Mouse (Mus musculus) neural tube, embryonic 13.5 days (tissue): Measurements from ENCODE around the gene Gm6592. TPM values are rescaled to one million over a fixed set of nuclear protein-coding genes. Genes with fewer than 3 reads are reported as not detected.
"Not testable (repeated sequence)": the region's sequence is repeated elsewhere in the genome, so short reads cannot be mapped to it uniquely, and the experiment has no call there.

Experiments used
- ATAC-seq: fragments of 200-750 bp; cut with Nextera tagmentation; 2 replicates; pipeline ENCODE4 v1.8.0; 2017; ENCODE audit warnings: low read depth, mild to moderate bottlenecking, moderate TSS enrichment, moderate library complexity
- H3K27ac ChIP-seq: fragments of 300-500 bp; sonication (generic); replicated peaks from 2 replicates; pipeline ENCODE4 v1.5.1; 2015; ENCODE audit warnings: moderate library complexity, mild to moderate bottlenecking, inconsistent platforms
- H3K27me3 ChIP-seq: fragments of 300-500 bp; sonication (generic); 2 replicates; pipeline ENCODE4 v1.6.1; 2015; ENCODE audit warnings: mild to moderate bottlenecking, inconsistent platforms
- H3K36me3 ChIP-seq: fragments of 300-500 bp; sonication (generic); 2 replicates; pipeline ENCODE4 v1.6.1; 2015; ENCODE audit warnings: mild to moderate bottlenecking, inconsistent platforms
- H3K4me1 ChIP-seq: fragments of 300-500 bp; sonication (generic); replicated peaks from 2 replicates; pipeline ENCODE4 v1.6.1; 2015; ENCODE audit warnings: inconsistent platforms
- H3K4me2 ChIP-seq: fragments of 300-500 bp; sonication (generic); 2 replicates; pipeline ENCODE4 v1.6.1; 2015; ENCODE audit warnings: inconsistent platforms, mild to moderate bottlenecking, moderate library complexity
- H3K4me3 ChIP-seq: fragments of 300-500 bp; sonication (generic); 2 replicates; pipeline ENCODE4 v1.5.1; 2015; ENCODE audit warnings: mild to moderate bottlenecking, inconsistent platforms
- H3K9ac ChIP-seq: fragments of 300-500 bp; sonication (generic); 2 replicates; pipeline ENCODE4 v1.6.1; 2015; ENCODE audit warnings: moderate library complexity, mild to moderate bottlenecking, inconsistent platforms
- H3K9me3 ChIP-seq: fragments of 300-500 bp; sonication (generic); 2 replicates; pipeline ENCODE4 v1.6.1; 2016; ENCODE audit warnings: inconsistent platforms
- WGBS: fragments of 180-500 bp; shearing (Covaris S2); methylation state at CpG from one replicate; pipeline ENCODE4 v1.1.7; 2015; 5-methylcytosine and 5-hydroxymethylcytosine counted together
- polyA plus RNA-seq: library from polyadenylated mRNA; unstranded; fragments of >200 nt; fragmentation: Nextera tagmentation; extraction: Ambion mirVana; gene quantifications from 2 replicates; pipeline ENCODE4 v1.2.1, GENCODE M21; 2015

The Gm6592 gene
- not detected in 2 replicates for polyA plus RNA-seq

DNA sequence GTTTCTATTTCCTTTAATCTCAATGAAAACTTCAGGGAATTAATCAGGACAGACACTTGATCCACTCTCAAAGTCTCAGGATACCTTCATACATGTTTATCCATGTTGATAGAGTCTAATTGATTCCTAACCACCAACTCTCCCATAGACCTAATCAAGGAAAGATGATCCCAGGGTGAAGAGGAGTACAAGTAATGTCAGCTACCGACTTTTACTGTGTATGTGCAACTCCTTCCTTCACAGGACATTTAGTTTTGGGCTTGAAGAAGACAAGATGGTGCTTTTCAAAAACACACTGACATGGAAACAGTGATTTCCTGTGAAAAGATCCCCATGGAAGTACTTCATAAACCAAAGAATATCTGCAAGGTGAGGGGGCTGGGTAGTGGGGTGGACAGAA, at the start of gene Gm6592:
Gene Gm6592, plus strand, starts transcription at position 301 of the 400 bp plus-strand sequence.
- Histone ChIP-seq H3K4me1 (no peaks in the 10 kb centered on the region), H3K27me3 (no peaks in the 10 kb centered on the region), H3K36me3 (no peaks in the 10 kb centered on the region), H3K4me2 (no peak within 1 kb of the TSS), H3K4me3 (no peak within 1 kb of the TSS), H3K9ac (no peak within 1 kb of the TSS), H3K27ac (no peak within 1 kb of the TSS), H3K9me3 (no peaks in the 10 kb centered on the region)
- no peak for ATAC-seq
- 78% methylated on average over 1 of the region's 1 CpGs for WGBS

DNA sequence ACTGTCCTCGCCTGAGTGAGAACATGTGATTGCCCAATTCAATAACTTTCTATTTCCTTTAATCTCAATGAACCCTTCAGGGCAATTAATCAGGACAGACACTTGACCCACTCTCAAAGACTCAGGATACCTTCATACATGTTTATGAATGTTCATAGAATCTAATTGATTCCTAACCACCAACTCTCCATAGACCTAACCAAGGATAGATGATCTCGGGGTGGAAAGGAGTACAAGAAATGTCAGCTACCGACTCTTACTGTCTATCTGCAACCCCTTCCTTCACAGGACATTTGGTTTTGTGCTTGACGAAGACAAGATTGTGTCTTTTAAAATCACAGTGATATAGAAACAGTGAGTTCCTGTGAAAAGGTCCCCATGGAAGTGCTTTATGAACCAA, 40.4 kb upstream of the Gm6592 start, which contains the start of gene Ssxb5:
Gene Ssxb5, plus strand, starts transcription at position 301 of the 400 bp plus-strand sequence.
- H3K9me3 ChIP-seq, H3K36me3 ChIP-seq, H3K4me1 ChIP-seq, H3K27ac ChIP-seq, H3K4me3 ChIP-seq, H3K27me3 ChIP-seq, ATAC-seq, H3K9ac ChIP-seq, H3K4me2 ChIP-seq: not testable (repeated sequence)
- WGBS, result 77% methylated on average over 4 of the region's 4 CpGs

DNA sequence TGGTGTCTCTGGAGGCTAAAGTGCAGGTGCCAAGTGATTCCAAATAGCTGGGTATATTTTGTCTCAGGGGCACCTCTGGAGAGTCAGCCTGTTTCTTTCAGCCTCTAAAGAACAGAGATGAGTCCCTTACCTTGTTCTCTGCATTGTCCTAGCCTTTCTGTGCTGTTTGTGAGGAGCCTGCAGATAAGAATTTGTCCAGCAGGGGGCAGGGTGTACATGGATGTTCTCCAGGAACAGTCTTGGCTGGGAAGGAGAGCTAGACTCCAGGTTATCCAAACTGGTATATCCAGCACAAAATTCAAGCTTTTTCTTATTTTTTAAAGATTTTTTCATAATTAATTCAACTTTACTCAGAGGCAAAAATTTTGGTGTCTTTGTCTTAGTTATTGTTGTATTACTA, 11.8 kb upstream of the Gm6592 start:
- H3K4me2 ChIP-seq, result no peak overlapping the region
- no peaks in the 10 kb centered on the region for H3K9me3 ChIP-seq
- H3K4me3 ChIP-seq, result no peak overlapping the region
- H3K9ac ChIP-seq, result no peak overlapping the region
- H3K27ac ChIP-seq, result no peak overlapping the region
- no peak for ATAC-seq
- no peaks in the 10 kb centered on the region for H3K36me3 ChIP-seq
- H3K27me3 ChIP-seq, result no peaks in the 10 kb centered on the region
- no peaks in the 10 kb centered on the region for H3K4me1 ChIP-seq

DNA sequence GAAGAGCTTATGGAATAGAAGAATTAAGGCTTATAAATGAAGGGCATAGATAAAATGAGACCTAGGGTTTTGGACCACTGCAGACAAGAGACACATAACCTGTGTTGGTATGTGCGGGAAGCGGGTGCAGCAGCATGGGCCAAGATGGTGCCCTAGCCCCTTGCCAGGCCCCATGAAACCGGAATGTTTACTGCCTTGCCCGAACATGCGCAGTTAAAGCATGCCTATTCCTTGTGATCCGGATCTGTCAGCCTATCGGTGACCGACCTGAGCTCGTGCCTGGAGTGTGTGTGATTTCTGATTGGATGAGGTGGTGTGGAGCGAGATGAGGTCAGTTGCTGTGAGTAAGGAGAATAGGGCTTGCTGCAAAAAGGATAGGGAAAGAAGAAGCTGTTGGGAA, 8.7 kb downstream of the Gm6592 start:
- no peaks in the 10 kb centered on the region for H3K4me1 ChIP-seq
- H3K9ac ChIP-seq, result no peak overlapping the region
- no peak overlapping the region for H3K4me2 ChIP-seq
- no peak overlapping the region for H3K4me3 ChIP-seq
- H3K27me3 ChIP-seq, result no peaks in the 10 kb centered on the region
- no peaks in the 10 kb centered on the region for H3K9me3 ChIP-seq
- H3K27ac ChIP-seq, result no peak overlapping the region
- no peak for ATAC-seq
- no peaks in the 10 kb centered on the region for H3K36me3 ChIP-seq
- WGBS, result 87% methylated on average over 10 of the region's 10 CpGs

DNA sequence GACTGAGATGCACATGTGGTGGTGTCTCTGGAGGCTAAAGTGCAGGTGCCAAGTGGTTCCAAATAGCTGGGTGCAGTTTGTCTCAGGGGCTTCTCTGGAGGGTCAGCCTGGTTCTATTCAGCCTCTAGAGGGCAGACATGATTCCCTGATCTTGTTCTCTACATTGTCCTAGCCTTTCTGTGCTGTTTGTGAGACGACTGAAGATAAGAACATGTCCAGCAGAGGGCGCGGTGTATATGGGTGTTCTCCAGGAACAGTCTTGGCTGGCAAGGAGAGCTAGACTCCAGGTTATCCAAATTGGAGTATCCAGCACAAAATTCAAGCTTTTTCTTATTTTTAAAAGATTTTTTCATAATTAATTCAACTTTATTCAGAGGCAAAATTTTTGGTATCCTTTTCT, 20.5 kb downstream of the Gm6592 start:
- not testable (repeated sequence) for H3K4me1 ChIP-seq, H3K27me3 ChIP-seq, H3K36me3 ChIP-seq, H3K4me2 ChIP-seq, H3K4me3 ChIP-seq, H3K27ac ChIP-seq, ATAC-seq, H3K9ac ChIP-seq, H3K9me3 ChIP-seq
- 5% methylated on average over 3 of the region's 3 CpGs for WGBS

DNA sequence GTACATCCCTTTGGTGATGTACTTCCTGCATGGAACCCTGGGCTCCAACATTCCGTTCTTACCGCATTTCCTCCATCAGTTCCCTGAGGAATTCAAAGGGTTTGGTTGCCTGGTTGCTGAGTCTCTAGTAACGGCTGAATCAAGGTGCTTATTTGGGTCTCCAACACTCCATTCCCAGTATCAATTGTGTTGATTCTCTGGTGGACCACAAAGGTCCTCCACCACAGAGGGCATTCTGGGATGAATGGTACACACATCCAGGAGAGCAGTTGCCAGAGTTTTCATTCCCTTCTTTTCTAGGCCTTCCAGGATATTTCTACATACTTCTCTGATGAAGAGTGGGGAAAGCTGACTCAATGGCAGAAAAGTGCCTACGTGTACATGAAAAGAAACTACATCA, 30.2 kb downstream of the Gm6592 start, which contains the start of gene Gm5751:
Gene Gm5751, plus strand, starts transcription at position 301 of the 400 bp plus-strand sequence.
- WGBS, result 91% methylated on average over 3 of the region's 4 CpGs
- H3K36me3 ChIP-seq, H3K4me3 ChIP-seq: not testable (repeated sequence)

DNA sequence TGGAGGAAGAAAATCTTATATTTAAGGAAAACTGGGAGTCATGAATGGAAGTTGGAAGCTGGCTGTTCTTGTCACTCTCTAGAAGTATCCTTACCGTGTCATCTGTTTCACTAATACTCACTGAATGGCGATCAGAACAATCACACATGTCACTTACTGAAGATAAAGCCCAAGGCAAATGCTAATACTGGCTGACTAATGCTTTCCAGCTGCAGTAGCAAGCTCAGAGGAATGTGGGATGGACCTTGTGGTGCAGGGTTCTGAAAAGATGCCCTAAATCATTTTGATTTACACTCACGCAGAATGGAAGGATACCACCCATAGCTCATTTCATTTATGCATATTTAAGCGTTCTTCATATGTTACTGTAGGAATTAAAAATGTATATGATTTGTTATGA, 40.5 kb downstream of the Gm6592 start:
- WGBS, result 67% methylated on average over 4 of the region's 4 CpGs
- Histone ChIP-seq H3K4me2 (no peak overlapping the region), H3K4me3 (no peak overlapping the region), H3K9ac (no peak overlapping the region), H3K27me3 (no peaks in the 10 kb centered on the region), H3K27ac (no peak overlapping the region), H3K36me3 (peaks cover 8% of the 10 kb centered on the region; the same call in 1 of the 2 replicates), H3K9me3 (no peaks in the 10 kb centered on the region), H3K4me1 (no peaks in the 10 kb centered on the region)
- no peak for ATAC-seq

More for the DNA sequence above, 30.2 kb downstream of the Gm6592 start, which contains the start of gene Gm5751:
- not testable (repeated sequence) for H3K9me3 ChIP-seq, H3K4me1 ChIP-seq, H3K27ac ChIP-seq, H3K4me2 ChIP-seq, H3K27me3 ChIP-seq, H3K9ac ChIP-seq, ATAC-seq

DNA sequence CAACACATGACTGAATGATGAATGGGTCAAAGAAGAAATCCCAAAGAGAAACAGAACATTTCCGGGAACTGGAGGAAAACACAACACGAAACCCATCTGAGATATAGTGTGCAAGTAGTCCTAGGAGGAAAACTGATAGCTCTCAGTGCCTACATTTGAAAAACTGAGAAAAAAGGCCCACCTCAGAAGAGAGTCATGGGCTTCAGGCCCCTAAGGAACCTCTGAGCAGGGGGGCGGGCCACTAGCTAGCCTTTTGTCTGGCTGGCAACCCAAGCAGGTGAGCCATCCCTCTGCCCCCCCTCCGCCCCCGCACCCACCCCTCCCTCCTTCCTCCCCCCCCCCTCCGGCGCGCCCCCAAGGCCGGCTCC, 48.2 kb downstream of the Gm6592 start:
- Histone ChIP-seq H3K27me3 (no peaks in the 10 kb centered on the region), H3K27ac (peak overlapping the region; percentile 90), H3K9ac (peak overlapping the region; percentile 87), H3K4me1 (0 out of 2 replicates have a peak, but pooled peaks cover 4% of the 10 kb centered on the region), H3K4me3 (peak overlapping the region; percentile 62), H3K36me3 (peaks cover 8% of the 10 kb centered on the region; the same call in 1 of the 2 replicates), H3K9me3 (no peaks in the 10 kb centered on the region), H3K4me2 (peak overlapping the region; percentile 64)
- ATAC-seq, result peak; percentile 57
- 50% methylated on average over 4 of the region's 9 CpGs for WGBS

DNA sequence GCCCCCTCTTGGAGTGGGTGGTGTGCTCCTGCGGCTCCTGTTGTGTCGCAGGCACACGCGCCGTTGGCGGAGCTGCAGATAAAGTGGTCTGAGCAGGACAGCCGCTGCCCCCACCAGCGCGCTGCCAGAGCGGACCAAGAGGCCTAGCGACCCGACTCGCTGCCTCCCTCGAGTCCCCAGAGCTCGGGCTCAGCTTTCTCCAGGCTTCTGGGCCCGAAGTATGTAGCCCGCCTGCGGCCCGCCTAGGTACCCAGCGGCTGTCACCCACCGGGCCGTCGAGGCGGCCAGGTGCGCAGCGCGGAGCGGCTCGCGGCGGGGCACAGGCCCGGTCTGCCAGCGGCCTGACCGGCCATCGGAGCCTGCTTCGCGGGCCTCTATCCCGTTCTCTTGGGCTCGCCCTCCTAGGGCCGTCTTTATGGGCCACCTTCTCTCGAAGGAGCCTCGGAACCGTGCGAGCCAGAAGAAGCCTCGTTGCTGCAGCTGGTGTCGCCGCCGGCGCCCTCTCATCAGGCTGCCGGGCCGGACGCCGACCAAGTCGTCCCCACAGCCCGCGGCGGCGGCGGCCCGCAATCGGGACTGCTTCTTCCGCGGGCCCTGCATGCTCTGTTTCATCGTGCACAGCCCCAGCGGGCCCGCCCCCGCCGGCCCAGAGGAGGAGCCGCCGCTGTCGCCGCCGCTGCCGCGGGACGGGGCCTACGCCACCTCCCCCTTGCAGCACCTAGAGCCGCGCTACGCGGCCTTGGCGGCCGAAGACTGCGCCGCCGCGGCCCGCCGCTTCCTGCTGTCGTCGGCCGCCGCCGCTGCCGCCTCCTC, 48.8 kb downstream of the Gm6592 start, which contains the start of gene B630019K06Rik:
Gene B630019K06Rik, plus strand, starts transcription at position 40 of the 813 bp plus-strand sequence.
- H3K9me3 ChIP-seq, result no peaks in the 10 kb centered on the region
- ATAC-seq, result peak; percentile 94
- peak within 1 kb of the TSS; percentile 62 for H3K4me3 ChIP-seq
- peaks cover 6% of the 10 kb centered on the region; the same call in 1 of the 2 replicates for H3K36me3 ChIP-seq
- WGBS, result 17% methylated on average over 61 of the region's 95 CpGs
- H3K4me1 ChIP-seq, result 0 out of 2 replicates have a peak, but pooled peaks cover 4% of the 10 kb centered on the region
- peak within 1 kb of the TSS; percentile 87 for H3K9ac ChIP-seq
- peak within 1 kb of the TSS; percentile 90 for H3K27ac ChIP-seq
- no peaks in the 10 kb centered on the region for H3K27me3 ChIP-seq
- peak within 1 kb of the TSS; percentile 64 for H3K4me2 ChIP-seq

DNA sequence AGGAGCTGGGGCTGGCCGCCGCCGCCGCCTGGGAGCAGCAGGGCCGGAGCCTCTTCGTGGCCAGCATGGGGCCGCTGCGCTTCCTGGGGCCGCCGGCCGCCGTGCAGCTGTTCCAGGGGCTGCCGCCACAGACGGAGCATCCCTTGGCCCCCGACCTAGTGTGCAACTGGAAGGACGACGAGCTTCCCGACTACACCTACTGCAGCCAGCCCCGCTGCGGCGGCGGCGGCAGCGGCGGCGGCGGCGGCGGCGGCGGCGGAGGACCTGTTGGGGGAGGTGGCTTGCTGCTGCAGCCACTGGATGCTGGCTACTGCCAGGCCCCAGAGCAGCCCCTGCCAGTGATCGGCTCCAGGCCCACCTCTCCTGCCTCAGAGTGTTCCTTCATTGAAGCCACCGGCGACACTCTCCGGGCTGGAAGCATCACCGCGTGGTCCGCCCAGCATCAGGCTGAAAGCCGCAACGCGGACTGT, 49.4 kb downstream of the Gm6592 start:
- H3K27ac ChIP-seq, result peak overlapping the region; percentile 90
- H3K4me3 ChIP-seq, result peak overlapping the region; percentile 62
- 20% methylated on average over 31 of the region's 42 CpGs for WGBS
- H3K9ac ChIP-seq, result peak overlapping the region; percentile 87
- H3K9me3 ChIP-seq, result no peaks in the 10 kb centered on the region
- peak; percentile 81 for ATAC-seq
- peak overlapping the region; percentile 64 for H3K4me2 ChIP-seq
- H3K27me3 ChIP-seq, result no peaks in the 10 kb centered on the region
- 0 out of 2 replicates have a peak, but pooled peaks cover 4% of the 10 kb centered on the region for H3K4me1 ChIP-seq
- H3K36me3 ChIP-seq, result no peaks in the 10 kb centered on the region
